Mouse (Mus musculus): ENCODE measurements at regions not wholly inside any gene's neighbourhood (a gene's known extent, or its start where the extent isn't known, plus 50 kb on each side); places are given as distances from the start of the nearest gene placed in this dataset.

- ATAC-seq (replicated peaks; ENCODE audit: low FRiP score, low TSS enrichment, poor library complexity, severe bottlenecking) = no peak
Measured at GRCm38 (mm10) chr6:50982856-50983255, 328.6 kb upstream of the Npvf start.

- no peak for ATAC-seq (replicated peaks; ENCODE audit: low FRiP score, low TSS enrichment, poor library complexity, severe bottlenecking)
Measured at GRCm38 (mm10) chr6:50983511-50984099, 329.4 kb upstream of the Npvf start.

GRCm38 (mm10) chr6:50984157-50984905 lies 330.1 kb upstream of the Npvf start:
- ATAC-seq (replicated peaks; ENCODE audit: low FRiP score, low TSS enrichment, poor library complexity, severe bottlenecking) = no peak

- no peak for ATAC-seq (replicated peaks; ENCODE audit: low FRiP score, low TSS enrichment, poor library complexity, severe bottlenecking)
Measured at GRCm38 (mm10) chr6:50986270-50986924, 332.2 kb upstream of the Npvf start.

GRCm38 (mm10) chr6:50988561-50988960 lies 334.3 kb upstream of the Npvf start:
- no peak for ATAC-seq (replicated peaks; ENCODE audit: low FRiP score, low TSS enrichment, poor library complexity, severe bottlenecking)

GRCm38 (mm10) chr6:50991528-50992125 lies 337.4 kb upstream of the Npvf start:
- ATAC-seq (replicated peaks; ENCODE audit: low FRiP score, low TSS enrichment, poor library complexity, severe bottlenecking) = no peak

GRCm38 (mm10) chr6:50993952-50994351 lies 339.7 kb upstream of the Npvf start:
- ATAC-seq (replicated peaks; ENCODE audit: low FRiP score, low TSS enrichment, poor library complexity, severe bottlenecking) = no peak

GRCm38 (mm10) chr6:51002713-51003112 lies 348.5 kb upstream of the Npvf start:
- no peak for ATAC-seq (replicated peaks; ENCODE audit: low FRiP score, low TSS enrichment, poor library complexity, severe bottlenecking)

- ATAC-seq (replicated peaks; ENCODE audit: low FRiP score, low TSS enrichment, poor library complexity, severe bottlenecking) = no peak
Measured at GRCm38 (mm10) chr6:51006074-51006591, 351.9 kb upstream of the Npvf start.

- no peak for ATAC-seq (replicated peaks; ENCODE audit: low FRiP score, low TSS enrichment, poor library complexity, severe bottlenecking)
Measured at GRCm38 (mm10) chr6:51009526-51010340, 355.5 kb upstream of the Npvf start.

- ATAC-seq (replicated peaks; ENCODE audit: low FRiP score, low TSS enrichment, poor library complexity, severe bottlenecking) = no peak
Measured at GRCm38 (mm10) chr6:51010536-51010935, 356.3 kb upstream of the Npvf start.

- ATAC-seq (replicated peaks; ENCODE audit: low FRiP score, low TSS enrichment, poor library complexity, severe bottlenecking) = no peak
Measured at GRCm38 (mm10) chr6:51012086-51012830, 358.0 kb upstream of the Npvf start.

- ATAC-seq (replicated peaks; ENCODE audit: low FRiP score, low TSS enrichment, poor library complexity, severe bottlenecking) = no peak
Measured at GRCm38 (mm10) chr6:51015735-51016134, 361.5 kb upstream of the Npvf start.

GRCm38 (mm10) chr6:51016441-51017070 lies 362.3 kb upstream of the Npvf start:
- ATAC-seq (replicated peaks; ENCODE audit: low FRiP score, low TSS enrichment, poor library complexity, severe bottlenecking) = no peak

GRCm38 (mm10) chr6:51017260-51017999 lies 363.2 kb upstream of the Npvf start:
- ATAC-seq (replicated peaks; ENCODE audit: low FRiP score, low TSS enrichment, poor library complexity, severe bottlenecking) = no peak

GRCm38 (mm10) chr6:51021206-51021605 lies 367.0 kb upstream of the Npvf start:
- ATAC-seq (replicated peaks; ENCODE audit: low FRiP score, low TSS enrichment, poor library complexity, severe bottlenecking) = no peak

- no peak for ATAC-seq (replicated peaks; ENCODE audit: low FRiP score, low TSS enrichment, poor library complexity, severe bottlenecking)
Measured at GRCm38 (mm10) chr6:51023361-51023760, 369.1 kb upstream of the Npvf start.

GRCm38 (mm10) chr6:51024756-51025155 lies 370.5 kb upstream of the Npvf start:
- ATAC-seq (replicated peaks; ENCODE audit: low FRiP score, low TSS enrichment, poor library complexity, severe bottlenecking) = no peak

All from megakaryocyte-erythroid progenitor cell, adult 5-6 weeks (primary cell).